Mouse (Mus musculus): ENCODE measurements around the gene Ttpal. TPM values are rescaled to one million over a fixed set of nuclear protein-coding genes. Genes with fewer than 3 reads are reported as not detected.

Gene Ttpal
- polyA plus RNA-seq, 1 experiment from 2014 or later: 40.6 TPM

GRCm38 (mm10) chr2:163663930-163664329 lies 61.8 kb downstream of the Ttpal start:
- Histone ChIP-seq H3K4me3 (ENCODE audit: low read depth, low read length) (no peak overlapping the region), H3K9me3 (ENCODE audit: control insufficient read depth, low read length) (no peaks in the 10 kb centered on the region), H3K27ac (ENCODE audit: low read depth) (no peak overlapping the region), H3K27me3 (replicated peaks; ENCODE audit: control insufficient read depth, insufficient read depth, low read length) (no peaks in the 10 kb centered on the region), H3K4me1 (replicated peaks; ENCODE audit: control insufficient read depth, insufficient read depth, low read length) (peaks cover 11% of the 10 kb centered on the region), H3K9ac (ENCODE audit: low read length) (no peak overlapping the region), H3K4me2 (ENCODE audit: low read length) (no peak overlapping the region), H3K36me3 (ENCODE audit: control insufficient read depth, insufficient read depth, low read length) (no peaks in the 10 kb centered on the region)
- WGBS: 57% methylated on average over 3 of the region's 3 CpGs
- no peak for ATAC-seq (replicated peaks; ENCODE audit: low FRiP score, low TSS enrichment, low read depth)
- no peak for DNase-seq (ENCODE audit: low spot score)

GRCm38 (mm10) chr2:163667045-163667444 lies 64.9 kb downstream of the Ttpal start:
- H3K4me3 ChIP-seq (ENCODE audit: low read depth, low read length): no peak overlapping the region
- H3K36me3 ChIP-seq (ENCODE audit: control insufficient read depth, insufficient read depth, low read length): no peaks in the 10 kb centered on the region
- DNase-seq (ENCODE audit: low spot score): no peak
- H3K9ac ChIP-seq (ENCODE audit: low read length): no peak overlapping the region
- no peak for ATAC-seq (replicated peaks; ENCODE audit: low FRiP score, low TSS enrichment, low read depth)
- no peak overlapping the region for H3K4me2 ChIP-seq (ENCODE audit: low read length)
- H3K27me3 ChIP-seq (replicated peaks; ENCODE audit: control insufficient read depth, insufficient read depth, low read length): no peaks in the 10 kb centered on the region
- H3K4me1 ChIP-seq (replicated peaks; ENCODE audit: control insufficient read depth, insufficient read depth, low read length): 0 out of 2 replicates have a peak, but pooled peaks cover 6% of the 10 kb centered on the region
- no peaks in the 10 kb centered on the region for H3K9me3 ChIP-seq (ENCODE audit: control insufficient read depth, low read length)
- no peak overlapping the region for H3K27ac ChIP-seq (ENCODE audit: low read depth)
- WGBS: 91% methylated on average over 1 of the region's 1 CpGs

Other genes starting within 250 kb of the Ttpal start
- 5.6 and 5.9 TPM in 2 replicates for gene Jph2, start 204.3 kb upstream of the Ttpal start, polyA plus RNA-seq (2014; fragmentation: Nextera tagmentation; extraction: Ambion mirVana)
- 88.9 and 97.7 TPM in 2 replicates for gene Oser1, start 177.6 kb upstream of the Ttpal start, polyA plus RNA-seq (2014; fragmentation: Nextera tagmentation; extraction: Ambion mirVana)
- gene Gdap1l1, start 163.8 kb upstream of the Ttpal start, polyA plus RNA-seq (2014; fragmentation: Nextera tagmentation; extraction: Ambion mirVana): 9.7 and 13.2 TPM in 2 replicates
- 10.7 and 11.6 TPM in 2 replicates for gene Fitm2, start 129.7 kb upstream of the Ttpal start, polyA plus RNA-seq (2014; fragmentation: Nextera tagmentation; extraction: Ambion mirVana)
- 0.16 TPM in 1 of 2 replicates, not detected in the other for gene R3hdml, start 110.0 kb upstream of the Ttpal start, polyA plus RNA-seq (2014; fragmentation: Nextera tagmentation; extraction: Ambion mirVana)
- gene Hnf4a, start 95.5 kb upstream of the Ttpal start, polyA plus RNA-seq (2014; fragmentation: Nextera tagmentation; extraction: Ambion mirVana): 89.8 and 90.5 TPM in 2 replicates
- gene Serinc3, start 42.8 kb downstream of the Ttpal start, polyA plus RNA-seq (2014; fragmentation: Nextera tagmentation; extraction: Ambion mirVana): 54.3 and 60.7 TPM in 2 replicates
- gene Pkig, start 56.1 kb downstream of the Ttpal start, polyA plus RNA-seq (2014; fragmentation: Nextera tagmentation; extraction: Ambion mirVana): 130 and 131 TPM in 2 replicates
- gene Ada, start 147.9 kb downstream of the Ttpal start, polyA plus RNA-seq (2014; fragmentation: Nextera tagmentation; extraction: Ambion mirVana): 8.4 and 9.1 TPM in 2 replicates
- 0.17 and 0.23 TPM in 2 replicates for gene Ccn5, start 218.5 kb downstream of the Ttpal start, polyA plus RNA-seq (2014; fragmentation: Nextera tagmentation; extraction: Ambion mirVana)

Data from intestine, embryonic 14.5 days (tissue).